Mouse (Mus musculus): ENCODE data around the gene Yeats2.

Gene Yeats2

DNA sequence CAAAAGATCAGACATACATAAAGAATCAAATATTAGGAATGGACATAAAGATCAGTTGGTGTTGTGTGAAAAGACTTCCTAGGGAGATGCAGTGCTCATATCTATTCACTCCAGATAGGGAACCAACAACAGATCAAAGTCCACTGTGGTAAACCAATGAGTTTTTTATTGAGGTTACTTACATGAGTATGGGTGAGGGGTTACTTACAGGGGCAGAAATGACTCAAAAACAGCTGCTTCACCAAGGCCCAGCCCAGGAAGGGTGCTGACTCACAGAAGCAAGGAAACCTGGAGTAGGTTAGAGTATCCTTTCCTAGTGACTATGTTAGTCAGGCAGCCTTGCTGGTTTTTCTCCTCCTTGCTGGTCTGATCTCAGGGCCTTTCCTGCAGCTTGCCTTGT, 51.2 kb downstream of the Yeats2 start:
- no peak for DNase-seq

DNA sequence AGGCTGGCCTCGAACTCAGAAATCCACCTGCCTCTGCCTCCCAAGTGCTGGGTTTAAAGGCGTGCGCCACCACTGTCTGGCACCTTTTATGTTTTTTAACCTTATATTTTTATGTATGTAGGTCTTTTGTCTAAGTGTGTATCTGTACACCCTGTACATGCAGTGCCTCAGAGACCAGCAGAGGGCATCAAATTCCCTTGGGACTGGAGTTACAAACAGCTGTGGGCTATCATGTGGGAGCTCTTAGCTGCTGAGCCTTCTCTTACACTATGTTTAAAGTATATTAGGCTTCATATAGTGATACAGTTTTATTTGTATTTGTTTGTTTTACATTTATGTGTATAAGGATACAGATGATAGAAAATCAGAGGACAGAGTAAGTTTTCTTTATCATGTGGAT, 54.7 kb downstream of the Yeats2 start:
- DNase-seq, result no peak

DNA sequence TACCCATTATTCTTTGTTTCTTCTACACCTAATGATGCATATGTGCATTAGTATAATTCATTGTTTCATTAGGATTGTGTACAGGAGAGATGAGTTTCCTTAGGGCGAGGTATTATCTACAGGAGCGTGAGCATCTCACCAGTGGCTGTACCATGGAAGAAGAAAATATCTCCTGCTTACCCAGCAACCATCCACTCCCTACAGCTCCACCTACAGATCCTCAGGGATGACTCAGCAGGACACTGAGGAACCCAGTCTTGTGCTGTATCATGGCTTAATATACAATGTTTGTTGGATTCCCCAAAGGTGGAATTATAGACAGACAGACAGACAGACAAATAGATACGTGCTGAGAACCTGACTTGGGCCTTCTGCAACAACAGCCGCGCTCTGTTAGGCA, 56.1 kb downstream of the Yeats2 start:
- no peak for DNase-seq

DNA sequence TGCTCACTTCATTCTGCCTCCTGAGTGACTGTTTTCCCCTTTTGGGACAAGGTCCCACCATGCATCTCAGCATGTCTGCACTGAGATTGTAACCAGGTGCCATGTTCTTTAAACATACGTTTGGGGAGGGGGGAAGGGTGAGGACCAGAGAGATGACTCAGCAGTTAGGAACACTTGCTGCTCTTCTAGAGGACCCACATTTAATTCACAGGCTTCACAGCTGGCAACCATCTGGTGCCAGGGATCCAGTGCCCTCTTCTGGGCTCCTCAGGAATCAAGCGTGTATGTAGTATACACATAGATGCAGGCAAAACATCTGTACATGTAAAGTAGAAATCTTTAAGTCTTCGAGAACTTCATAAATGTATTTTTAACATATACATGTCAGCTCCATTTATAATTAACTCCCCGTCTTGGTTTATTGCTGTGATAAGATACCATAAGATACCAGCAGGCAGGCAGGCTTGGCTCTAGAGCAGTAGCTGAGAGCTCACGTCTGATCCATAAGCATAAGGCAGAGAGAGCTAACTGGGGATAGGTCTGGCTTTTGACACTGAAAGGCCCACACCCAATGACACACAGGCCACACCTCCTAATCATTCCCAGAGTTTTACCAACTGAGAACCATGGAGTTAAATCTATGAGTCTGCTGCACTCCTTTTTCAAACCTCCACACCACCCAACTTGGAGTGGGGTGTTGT, 58.8 kb downstream of the Yeats2 start:
- no peak for DNase-seq

DNA sequence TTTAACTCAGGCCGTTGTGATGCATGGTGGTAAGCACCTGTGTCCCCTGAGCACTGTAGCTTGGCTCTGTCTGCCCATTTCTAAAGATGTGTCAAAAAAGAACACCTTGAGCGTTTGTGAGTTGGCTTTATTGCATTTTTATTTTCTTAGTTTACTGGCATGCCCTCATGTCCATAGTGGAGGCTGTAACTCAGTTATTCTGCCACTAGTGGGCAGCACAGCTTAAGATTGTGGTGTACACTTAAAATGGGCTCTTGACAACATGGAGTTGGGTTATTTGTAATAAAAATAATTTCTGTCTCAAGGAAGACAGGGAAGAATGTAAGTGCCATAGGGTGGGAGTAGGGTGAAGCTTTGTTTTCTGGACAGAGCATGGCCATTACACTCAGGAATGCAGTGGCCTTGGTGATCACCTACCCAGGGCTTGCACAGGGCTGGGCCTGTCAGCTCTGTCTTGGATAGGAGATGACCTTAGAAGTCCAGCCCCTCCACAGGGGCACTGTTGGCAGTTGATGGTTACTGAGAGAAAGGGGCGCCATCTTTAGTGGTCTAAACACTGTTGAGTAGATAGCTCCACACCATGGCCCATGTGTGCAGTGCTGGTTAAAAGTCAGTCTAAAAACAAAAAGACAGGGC, 72.8 kb downstream of the Yeats2 start:
- peak; percentile 39 for DNase-seq

- no peak for DNase-seq
These were observed 81.9 kb downstream of the Yeats2 start for GRCm38 (mm10) chr16:20222726-20223125.

GRCm38 (mm10) chr16:20226676-20227075, 85.8 kb downstream of the Yeats2 start:
- DNase-seq, result no peak

- no peak for DNase-seq
These were observed 86.6 kb downstream of the Yeats2 start for GRCm38 (mm10) chr16:20227504-20227903.

DNA sequence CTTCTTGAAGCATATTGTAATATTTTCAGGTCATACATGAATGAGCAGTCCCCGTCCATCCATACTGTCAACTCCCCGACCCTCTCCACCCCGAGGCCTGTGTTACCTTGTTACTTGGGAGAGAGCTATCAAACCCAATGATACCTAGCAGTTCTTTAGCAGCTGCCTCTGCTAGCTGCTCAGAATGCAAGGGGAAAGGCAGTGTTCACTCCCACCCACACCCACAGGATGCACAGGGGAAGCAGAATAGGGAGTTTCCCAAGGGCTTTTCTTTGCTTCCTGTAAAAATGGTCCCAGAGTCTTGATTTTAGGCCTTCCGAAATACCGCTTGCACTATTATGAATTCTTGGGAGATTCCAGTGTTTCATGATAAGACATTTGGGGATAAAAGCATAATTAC, 87.3 kb downstream of the Yeats2 start:
- no peak for DNase-seq

- no peak for DNase-seq
These were observed 93.5 kb downstream of the Yeats2 start for GRCm38 (mm10) chr16:20234406-20234805.

GRCm38 (mm10) chr16:20237426-20237825, 96.6 kb downstream of the Yeats2 start:
- peak; percentile 67 for DNase-seq

GRCm38 (mm10) chr16:20238646-20239045, 97.8 kb downstream of the Yeats2 start:
- DNase-seq, result no peak

DNA sequence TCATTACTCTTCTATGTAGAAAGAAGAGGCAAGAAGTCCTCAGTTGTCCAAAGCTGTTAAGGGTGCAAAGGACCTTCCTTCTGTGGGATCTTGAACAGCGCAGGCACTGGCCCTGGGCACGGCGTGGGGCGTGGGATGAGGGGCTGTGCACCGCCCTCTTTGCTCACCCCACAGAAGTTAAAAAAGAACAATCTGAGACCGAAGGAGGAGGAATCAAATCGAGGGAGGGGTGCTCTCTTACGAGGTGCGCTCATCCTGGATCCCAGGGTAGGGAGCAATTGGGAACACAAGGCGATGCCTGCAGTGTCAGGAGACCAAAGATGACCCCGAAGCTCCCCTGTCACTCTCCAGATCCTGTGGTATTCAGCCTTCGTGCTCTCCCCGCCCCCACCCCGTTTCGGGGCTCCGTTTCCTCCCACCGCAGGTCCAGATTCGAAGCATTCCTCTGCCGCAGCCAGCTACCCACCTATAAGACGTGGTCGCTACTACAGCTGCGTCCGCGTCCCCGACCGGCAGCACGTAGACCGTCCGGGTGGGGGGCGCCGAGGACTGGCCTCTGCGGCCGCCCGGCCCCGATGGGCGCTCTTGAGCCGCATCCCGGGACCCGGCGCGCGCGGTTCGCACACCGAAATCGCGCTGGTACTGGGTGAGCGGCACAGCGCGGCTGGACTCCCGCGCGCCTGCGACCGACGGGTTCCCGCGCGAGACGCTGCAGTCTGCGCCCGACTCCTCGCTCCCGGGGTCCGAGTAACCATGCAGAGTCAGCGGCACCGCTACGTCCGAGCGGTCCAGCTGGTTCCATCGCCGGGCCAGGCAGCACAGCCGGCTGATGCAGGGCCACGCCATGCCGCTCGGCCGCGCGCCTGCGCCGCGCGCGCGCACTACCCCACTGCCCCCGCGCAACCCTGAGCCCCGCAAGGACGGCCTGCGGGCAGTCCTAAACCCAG, 99.9 kb downstream of the Yeats2 start, which contains the start of gene Map6d1:
Gene Map6d1, minus strand, starts transcription at position 891 of the 947 bp plus-strand sequence.
- peak; percentile 81 for DNase-seq

- no peak for DNase-seq
These were observed 106.2 kb downstream of the Yeats2 start for GRCm38 (mm10) chr16:20247103-20247502.

DNA sequence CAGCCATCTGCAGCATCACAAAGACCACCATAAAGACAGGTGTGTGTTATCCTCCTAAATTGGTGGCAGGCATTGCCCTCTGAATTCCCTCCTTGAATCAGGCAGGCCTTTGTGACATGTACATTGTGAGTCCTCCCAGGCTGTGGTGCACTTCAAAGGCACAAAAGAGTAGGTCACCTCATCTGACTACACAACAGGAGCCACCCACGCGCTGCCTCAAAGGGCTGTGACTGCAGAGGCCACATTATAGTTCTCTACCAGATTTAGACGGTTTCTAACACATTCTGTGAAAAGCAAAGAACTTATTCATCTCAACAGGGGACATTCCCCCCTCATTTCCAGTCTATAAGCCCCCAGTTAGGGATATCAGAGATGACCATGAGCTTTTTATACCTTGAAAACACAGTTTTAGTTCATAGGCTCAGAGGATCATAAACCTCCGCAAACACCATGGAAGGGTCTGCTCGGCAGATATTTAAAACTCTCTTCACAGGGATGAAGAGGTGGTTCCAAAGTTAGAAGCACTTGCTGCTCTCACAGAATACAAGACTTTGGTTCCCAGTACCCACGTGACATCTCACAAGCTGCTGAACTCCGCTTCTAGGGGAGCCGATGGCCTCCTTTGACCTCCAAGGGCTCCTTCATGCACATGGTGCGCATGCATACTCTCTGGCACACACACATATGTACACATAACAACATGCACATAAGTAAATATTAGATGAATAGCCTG, 107.7 kb downstream of the Yeats2 start:
- DNase-seq, result no peak

GRCm38 (mm10) chr16:20257926-20258325, 117.1 kb downstream of the Yeats2 start:
- no peak for DNase-seq

- DNase-seq, result no peak
These were observed 124.2 kb downstream of the Yeats2 start for GRCm38 (mm10) chr16:20265089-20265488.

DNA sequence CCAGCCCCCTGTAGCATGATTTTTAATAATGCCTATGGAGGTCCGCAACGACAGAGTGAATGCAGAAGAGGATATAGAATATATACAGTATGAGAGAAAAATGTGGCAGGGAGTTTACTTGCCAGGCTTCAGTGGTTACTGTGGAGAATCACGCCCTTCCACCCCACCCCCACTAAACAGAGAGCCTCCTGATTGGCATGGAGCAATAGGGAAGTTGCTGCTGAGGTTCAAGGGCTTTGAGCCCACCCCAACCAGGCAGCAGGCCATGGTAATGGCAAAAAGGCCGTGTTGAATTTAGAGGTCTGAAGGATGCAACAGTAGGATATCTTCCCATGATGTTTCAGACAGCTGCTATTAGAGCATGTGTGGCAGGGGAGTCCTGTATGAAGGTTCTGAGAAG, 130.5 kb downstream of the Yeats2 start:
- no peak for DNase-seq

DNA sequence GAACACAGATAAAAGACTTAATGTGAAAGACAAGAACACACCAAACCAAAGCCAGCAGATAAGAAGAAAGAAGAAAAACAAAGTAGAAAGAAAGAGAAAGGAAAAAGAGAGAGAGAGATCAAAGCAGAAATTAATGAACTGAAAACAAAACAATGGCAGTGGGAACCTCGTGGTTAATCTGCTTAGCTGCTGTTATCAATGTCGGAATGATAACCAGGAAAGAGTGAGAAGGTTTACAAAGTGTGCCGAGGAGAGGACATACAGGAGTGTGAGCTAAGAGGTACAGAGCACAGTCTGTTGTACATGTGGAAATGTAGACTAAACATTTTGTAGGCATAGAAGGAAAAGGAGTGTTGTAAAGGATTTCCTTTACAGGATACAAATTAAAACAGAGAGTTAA, 132.1 kb downstream of the Yeats2 start:
- no peak for DNase-seq

DNA sequence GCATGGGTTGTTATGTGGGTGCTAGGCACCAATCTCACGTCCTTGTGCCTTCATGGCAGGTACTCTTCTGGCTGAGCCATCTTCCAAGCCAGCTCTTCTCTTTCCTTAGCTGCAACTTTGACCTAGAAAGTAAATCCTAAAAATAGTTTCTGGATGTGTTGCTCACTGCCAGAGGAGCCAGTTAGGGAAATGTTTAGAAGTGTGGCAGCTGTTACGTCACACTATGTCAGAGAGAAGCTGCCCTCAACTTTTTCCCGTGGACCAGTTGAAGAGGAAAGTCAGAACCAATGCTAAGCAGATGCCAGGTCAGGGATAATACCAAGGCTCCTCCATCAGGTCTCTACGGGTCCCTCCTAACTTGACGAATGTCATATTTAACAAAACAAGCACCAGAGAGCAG, 138.5 kb downstream of the Yeats2 start:
- DNase-seq, result no peak

- no peak for DNase-seq
These were observed 139.4 kb downstream of the Yeats2 start for GRCm38 (mm10) chr16:20280238-20280637.
